Mouse (Mus musculus) megakaryocyte, embryonic 14.5 days (primary cell): Measurements from ENCODE around the gene Akr1b7.

Experiments used
- FLI1 ChIP-seq: IDR thresholded peaks from 2 replicates; pipeline ENCODE4 v1.6.1; 2012; ENCODE audit warnings: low read length, inconsistent platforms, mixed read lengths
- GATA1 ChIP-seq: IDR thresholded peaks from 3 replicates; pipeline ENCODE4 v1.6.1; 2012; ENCODE audit warnings: mixed read lengths, low read length, inconsistent platforms, borderline replicate concordance

- no peak for TF ChIP-seq FLI1
- TF ChIP-seq GATA1 = no peak
Measured at GRCm38 (mm10) chr6:34447961-34448360, 35.8 kb downstream of the Akr1b7 start.
